Mouse (Mus musculus) adrenal gland, adult 2 months (tissue): ENCODE measurements at regions not wholly inside any gene's neighbourhood (a gene's known extent, or its start where the extent isn't known, plus 50 kb on each side); places are given as distances from the start of the nearest gene placed in this dataset.

ENCODE experiments used
- DNase-seq: peaks from one replicate; pipeline ENCODE4 v3.0.0; 2021

DNA sequence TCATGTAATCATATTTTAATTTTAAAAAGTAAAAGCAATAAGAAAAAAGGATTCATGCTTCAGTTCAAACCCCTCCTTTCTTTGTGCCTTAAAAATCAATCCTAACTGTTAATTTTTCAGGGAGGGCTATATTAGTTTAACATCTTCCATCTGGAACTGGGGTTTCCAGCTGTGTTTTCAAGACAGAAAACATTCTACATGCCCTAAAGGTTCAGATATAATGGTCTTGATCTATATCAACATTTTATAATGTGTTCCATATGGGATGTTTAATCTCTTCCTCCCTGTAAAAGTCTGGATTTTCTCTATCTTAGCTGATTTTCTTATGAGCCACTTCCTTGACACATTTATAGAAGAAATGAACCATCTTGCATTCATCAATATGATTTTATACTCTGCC lies 205.9 kb upstream of the Grm7 start:
- DNase-seq, result no peak

DNA sequence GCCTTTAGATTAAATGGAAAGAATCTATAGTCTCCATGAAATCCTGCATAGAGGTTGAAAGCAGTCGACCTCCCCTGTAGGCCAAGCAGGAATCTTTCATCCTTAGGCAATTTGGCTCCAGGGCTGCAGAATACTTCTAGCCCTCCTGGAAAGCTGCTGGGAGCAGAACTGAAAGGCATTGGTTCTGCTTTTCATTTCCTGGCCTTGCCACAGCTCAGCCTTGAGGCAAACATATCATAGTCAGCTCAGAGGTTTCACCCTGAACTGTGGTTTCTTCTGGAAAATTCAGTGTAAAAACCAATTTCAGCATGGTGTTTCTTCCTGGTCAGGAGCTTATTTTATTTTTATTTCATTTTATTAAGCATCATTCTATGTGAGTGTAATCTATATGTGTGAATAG lies 182.0 kb upstream of the Grm7 start:
- peak; percentile 14 for DNase-seq

DNA sequence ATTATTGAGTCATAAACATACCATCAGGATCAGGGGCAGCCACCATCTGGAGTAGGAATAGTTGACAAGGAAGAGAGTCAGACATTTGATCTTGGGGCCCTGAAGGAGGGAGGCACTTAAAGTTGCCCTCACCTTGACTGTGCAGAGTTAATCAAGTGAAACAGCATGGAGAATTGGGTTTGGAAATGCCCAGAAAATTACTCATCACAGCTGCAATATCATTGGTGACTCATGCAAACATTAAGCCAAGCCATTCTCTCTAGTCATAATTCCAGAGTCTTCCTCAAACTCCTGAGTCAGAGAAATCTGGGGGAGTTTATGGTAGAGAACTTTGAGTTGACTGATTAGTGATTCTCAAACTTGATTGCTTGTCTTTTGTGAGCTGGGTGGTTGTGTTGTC lies 177.7 kb upstream of the Grm7 start:
- peak; percentile 58 for DNase-seq

DNA sequence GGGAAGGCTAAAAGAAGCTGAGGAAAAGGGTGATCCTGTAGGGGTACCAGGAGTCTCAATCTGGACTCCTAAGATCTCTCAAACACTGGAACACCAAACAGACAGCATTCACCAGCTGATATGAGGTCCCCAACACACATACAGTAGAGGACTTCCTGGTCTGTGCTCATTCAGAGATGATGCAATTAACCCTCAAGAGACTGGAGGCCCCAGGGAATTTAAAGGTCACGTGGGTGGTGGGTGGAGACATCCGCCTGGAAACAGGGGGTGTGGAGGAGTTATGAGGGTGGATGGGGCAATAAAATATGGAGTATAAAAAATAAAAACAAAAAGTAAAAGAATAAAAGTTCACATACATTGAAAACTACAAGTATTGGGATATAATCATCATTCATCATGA lies 139.5 kb upstream of the Grm7 start:
- no peak for DNase-seq

DNA sequence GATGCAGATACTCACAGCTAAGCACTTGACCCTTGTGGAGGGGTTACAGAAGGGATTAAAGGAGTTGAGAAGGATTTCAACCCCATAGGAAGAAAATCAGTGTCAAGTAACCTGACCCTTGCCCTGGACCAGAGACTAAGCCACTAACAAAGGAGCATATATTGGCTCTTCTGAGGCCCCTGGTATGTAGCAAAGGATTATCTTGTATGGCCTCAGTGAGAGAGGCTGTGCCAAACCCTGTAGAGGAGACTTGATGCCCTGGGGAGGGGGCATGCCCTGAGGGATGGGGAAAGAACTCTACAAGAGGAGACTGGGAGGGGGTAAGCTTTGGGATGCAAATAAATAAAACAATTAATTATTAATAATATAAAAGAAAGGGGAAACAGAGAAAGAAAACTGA lies 134.9 kb upstream of the Grm7 start:
- DNase-seq, result no peak

DNA sequence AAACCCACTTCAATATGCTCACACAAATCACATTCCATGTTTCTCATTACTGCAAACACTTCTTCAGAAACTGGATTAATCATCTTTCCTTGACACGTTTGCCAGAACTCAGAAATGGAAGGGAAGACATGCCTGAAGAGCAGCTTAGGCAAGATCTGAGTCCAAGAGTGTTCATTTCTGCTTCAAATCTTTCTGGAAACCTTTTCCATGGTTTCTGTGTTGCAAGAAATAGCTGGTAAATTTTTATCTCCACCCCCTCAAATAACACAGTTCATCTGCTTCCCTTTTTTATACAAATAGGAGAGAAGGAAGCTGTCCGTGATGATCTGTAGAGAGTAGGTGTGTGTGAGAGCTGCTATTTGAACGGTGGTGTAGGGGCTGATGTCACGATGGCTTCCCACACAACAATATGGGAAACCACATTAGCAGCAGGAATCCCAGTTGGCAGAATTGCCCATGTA lies 106.6 kb upstream of the Grm7 start:
- no peak for DNase-seq

DNA sequence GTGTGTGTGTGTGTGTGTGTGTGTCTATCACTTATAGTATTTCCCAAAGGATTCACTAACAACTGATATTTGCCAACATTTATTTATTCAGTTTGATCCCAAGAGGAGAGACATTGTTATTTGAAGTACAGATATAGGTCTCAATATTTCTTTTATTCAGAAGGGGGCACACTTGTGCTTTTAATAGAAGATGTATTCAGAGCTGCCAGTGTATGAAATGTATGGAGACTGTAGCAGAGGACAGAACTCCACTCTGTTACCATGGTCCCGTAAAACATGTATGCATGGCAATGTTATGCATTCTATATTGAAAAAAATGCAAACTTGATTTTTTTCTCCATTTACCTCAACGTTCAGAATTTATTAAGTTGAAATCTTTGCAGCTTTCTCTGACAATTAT lies 99.8 kb upstream of the Grm7 start:
- DNase-seq, result no peak

DNA sequence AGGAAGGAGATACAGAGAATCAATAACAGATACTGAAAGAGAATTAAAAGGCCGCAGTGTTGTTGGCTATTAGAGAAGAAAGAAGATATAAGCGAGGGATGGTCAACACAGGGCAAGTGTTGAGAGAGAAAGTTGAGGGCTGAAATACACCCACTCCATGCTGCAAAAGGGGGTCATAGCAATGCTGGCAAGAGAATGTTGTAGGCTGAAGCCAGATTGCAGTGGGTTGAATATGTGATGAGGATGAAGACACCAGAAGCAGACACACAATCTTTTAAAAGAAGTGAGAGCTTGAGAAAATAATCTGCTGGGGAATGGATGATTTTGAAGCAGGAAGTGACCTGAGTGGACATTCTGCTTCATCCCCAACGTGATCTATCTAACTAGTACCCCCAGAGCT lies 90.5 kb upstream of the Grm7 start:
- DNase-seq, result no peak

DNA sequence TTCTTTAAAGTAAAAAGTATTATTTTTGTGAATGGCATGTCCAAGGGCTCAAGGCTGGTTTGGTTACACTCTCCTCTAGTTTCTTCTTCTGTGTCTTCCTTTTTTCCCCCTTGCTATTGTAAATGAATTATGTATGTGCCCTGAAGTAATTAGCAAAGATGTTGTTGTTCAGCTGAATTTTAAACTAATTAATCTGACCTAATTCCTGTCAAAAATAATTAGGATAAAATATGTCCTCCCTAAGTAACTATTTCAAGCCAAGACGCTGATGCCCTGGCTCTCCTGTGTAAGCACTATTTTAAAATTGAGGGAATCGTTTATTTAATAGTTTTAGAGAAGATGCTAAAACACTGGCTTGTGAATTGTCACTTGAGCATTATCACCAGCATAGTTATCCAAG lies 85.7 kb upstream of the Grm7 start:
- DNase-seq, result no peak

DNA sequence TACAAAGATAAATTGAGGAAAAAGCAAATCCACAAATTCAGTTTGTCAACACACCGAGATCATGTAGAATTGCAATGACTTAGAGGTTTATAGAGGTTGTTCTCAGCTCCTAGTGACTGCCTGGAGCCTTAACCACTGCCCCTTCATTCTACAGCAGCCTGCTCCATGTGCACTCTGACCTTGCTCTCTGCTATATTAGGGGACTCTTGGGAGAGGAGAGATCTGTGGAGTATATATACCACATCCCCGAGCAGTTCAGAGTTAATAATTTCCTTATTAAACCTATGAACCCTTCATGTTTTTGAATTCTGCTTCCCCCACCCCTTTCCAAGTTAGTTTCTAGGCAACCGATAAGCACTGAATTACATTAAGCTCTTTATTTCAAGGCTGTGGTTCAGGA lies 85.0 kb upstream of the Grm7 start:
- no peak for DNase-seq

DNA sequence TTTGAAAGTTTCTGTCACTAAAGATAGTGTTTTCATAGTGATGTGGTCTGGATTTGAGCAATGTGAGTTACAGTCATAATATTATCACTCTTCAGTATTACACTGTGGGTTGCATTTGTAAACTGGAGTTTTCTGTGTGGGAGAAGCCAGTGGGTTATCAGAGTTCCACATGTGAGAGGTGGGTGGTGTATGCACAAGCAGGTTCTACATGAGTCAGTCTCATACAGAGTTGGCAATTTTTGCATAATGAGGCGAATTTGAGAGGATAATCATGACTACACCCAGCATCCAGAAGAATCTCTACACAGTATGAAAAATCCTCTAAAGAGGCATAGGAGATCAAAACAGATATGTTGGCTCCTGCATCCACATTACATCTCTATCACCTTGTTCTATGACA lies 68.2 kb upstream of the Grm7 start:
- DNase-seq, result no peak
